Mouse (Mus musculus) CH12.LX (cell line): ENCODE measurements around the gene Kcnk7. TPM values are rescaled to one million over a fixed set of nuclear protein-coding genes. Genes with fewer than 3 reads are reported as not detected.

ENCODE experiments used
- DNase-seq: peaks from one replicate; pipeline ENCODE4 v3.0.0-alpha.2; 2013; ENCODE audit errors: extremely low read depth
- H3K27ac ChIP-seq: 2 replicates; pipeline ENCODE4 v1.5.1; 2012; ENCODE audit warnings: low read depth, mild to moderate bottlenecking, control low read depth, moderate library complexity; ENCODE audit not compliant: insufficient read depth
- H3K27me3 ChIP-seq: replicated peaks from 2 replicates; pipeline ENCODE3; 2012; ENCODE audit warnings: inconsistent platforms
- H3K36me3 ChIP-seq, 2 experiments: replicated peaks in 1 of 2; 2 replicates each; pipeline versions ENCODE3 to v1.6.1; 2012; ENCODE audit warnings: inconsistent platforms in 1 of 2, low read length in 1 of 2, mild to moderate bottlenecking in 1 of 2, mixed read lengths in 1 of 2, moderate library complexity in 1 of 2; ENCODE audit not compliant: control insufficient read depth in 1 of 2, insufficient read depth in 1 of 2
- H3K4me1 ChIP-seq, 2 experiments: 2 replicates each; pipeline ENCODE4 v1.6.1; 2012; ENCODE audit warnings: inconsistent platforms in 1 of 2, moderate library complexity in 1 of 2; ENCODE audit not compliant: insufficient read depth in 2 of 2, control insufficient read depth in 1 of 2
- H3K4me2 ChIP-seq: 2 replicates; pipeline ENCODE4 v1.6.1; 2012; ENCODE audit warnings: low read depth, mild to moderate bottlenecking, control low read depth; ENCODE audit not compliant: poor library complexity, insufficient read depth, severe bottlenecking
- H3K4me3 ChIP-seq, 3 experiments: fragments of 150-350 bp in 1 of 3; sonication (generic) in 1 of 3; replicated peaks in 1 of 3; 2 replicates each; pipeline versions ENCODE3 to v1.5.1; 2011 to 2012; ENCODE audit warnings: low read depth in 2 of 3, low read length in 2 of 3, mild to moderate bottlenecking in 2 of 3, moderate library complexity in 2 of 3, control low read depth in 1 of 3, improper control_type of control experiment in 1 of 3, inconsistent platforms in 1 of 3, mixed read lengths in 1 of 3; ENCODE audit not compliant: poor library complexity in 1 of 3
- H3K79me2 ChIP-seq: replicated peaks from 2 replicates; pipeline ENCODE4 v1.6.1; 2012; ENCODE audit warnings: mild to moderate bottlenecking, moderate library complexity; ENCODE audit not compliant: control insufficient read depth, poor library complexity, insufficient read depth, severe bottlenecking; ENCODE audit errors: extremely low read depth
- H3K9ac ChIP-seq: 2 replicates; pipeline ENCODE4 v1.6.1; 2012; ENCODE audit warnings: low read depth, mild to moderate bottlenecking, control low read depth, moderate library complexity; ENCODE audit not compliant: insufficient read depth
- H3K9me3 ChIP-seq: replicated peaks from 2 replicates; pipeline ENCODE3; 2012; ENCODE audit warnings: low read length, inconsistent platforms, mixed read lengths
- E2F4 ChIP-seq: IDR thresholded peaks from 2 replicates; pipeline ENCODE4 v1.6.1; 2011; ENCODE audit warnings: low read depth, low read length, improper control_type of control experiment; ENCODE audit not compliant: insufficient replicate concordance
- ELF1 ChIP-seq: IDR thresholded peaks from 2 replicates; pipeline ENCODE4 v1.6.1; 2014; ENCODE audit warnings: low read depth, mild to moderate bottlenecking, inconsistent platforms, low read length, improper control_type of control experiment
- GABPA ChIP-seq: IDR thresholded peaks from 2 replicates; pipeline ENCODE4 v1.6.1; 2012; ENCODE audit warnings: low read depth, low read length, improper control_type of control experiment, inconsistent platforms; ENCODE audit not compliant: insufficient replicate concordance
- IRF4 ChIP-seq: IDR thresholded peaks from 2 replicates; pipeline ENCODE4 v1.6.1; 2014; ENCODE audit warnings: low read depth, mild to moderate bottlenecking, inconsistent platforms, low read length, improper control_type of control experiment
- JUND ChIP-seq: conservative IDR thresholded peaks from 2 replicates; pipeline ENCODE4 v1.6.1; 2011; ENCODE audit warnings: low read depth, low read length, improper control_type of control experiment
- KAT2A ChIP-seq: IDR thresholded peaks from 2 replicates; pipeline ENCODE4 v1.6.1; 2012; ENCODE audit warnings: low read length, improper control_type of control experiment, inconsistent platforms; ENCODE audit not compliant: insufficient replicate concordance
- MAZ ChIP-seq: IDR thresholded peaks from 2 replicates; pipeline ENCODE4 v1.6.1; 2012; ENCODE audit warnings: low read depth, mild to moderate bottlenecking, inconsistent platforms, low read length, improper control_type of control experiment, moderate library complexity
- MXI1 ChIP-seq: IDR thresholded peaks from 2 replicates; pipeline ENCODE4 v1.6.1; 2011; ENCODE audit warnings: mild to moderate bottlenecking, low read depth, low read length, improper control_type of control experiment
- MYC ChIP-seq: IDR thresholded peaks from 2 replicates; pipeline ENCODE4 v1.6.1; 2011; ENCODE audit warnings: low read depth, mild to moderate bottlenecking, improper control_type of control experiment, low read length
- NELFE ChIP-seq: IDR thresholded peaks from 2 replicates; pipeline ENCODE4 v1.6.1; 2011; ENCODE audit warnings: low read depth, low read length, improper control_type of control experiment
- NRF1 ChIP-seq: IDR thresholded peaks from 2 replicates; pipeline ENCODE4 v1.6.1; 2014; ENCODE audit warnings: low read depth, mild to moderate bottlenecking, inconsistent platforms, low read length, improper control_type of control experiment, moderate library complexity
- PAX5 ChIP-seq: IDR thresholded peaks from 2 replicates; pipeline ENCODE4 v1.6.1; 2012; ENCODE audit warnings: low read length, inconsistent platforms, mixed read lengths
- RAD21 ChIP-seq: IDR thresholded peaks from 2 replicates; pipeline ENCODE4 v1.6.1; 2011; ENCODE audit warnings: low read depth, mild to moderate bottlenecking, low read length, improper control_type of control experiment, moderate library complexity
- SIN3A ChIP-seq: IDR thresholded peaks from 2 replicates; pipeline ENCODE4 v1.6.1; 2012; ENCODE audit warnings: low read length, improper control_type of control experiment, inconsistent platforms
- SMC3 ChIP-seq: IDR thresholded peaks from 2 replicates; pipeline ENCODE4 v1.6.1; 2011; ENCODE audit warnings: low read depth, low read length, improper control_type of control experiment
- USF1 ChIP-seq: IDR thresholded peaks from 2 replicates; pipeline ENCODE4 v1.6.1; 2014; ENCODE audit warnings: low read depth, mild to moderate bottlenecking, inconsistent platforms, low read length, improper control_type of control experiment
- ZC3H11A ChIP-seq: IDR thresholded peaks from 2 replicates; pipeline ENCODE4 v1.6.1; 2012; ENCODE audit warnings: low read depth, mild to moderate bottlenecking, inconsistent platforms, low read length, improper control_type of control experiment
- ZKSCAN1 ChIP-seq: IDR thresholded peaks from 2 replicates; pipeline ENCODE4 v1.6.1; 2012; ENCODE audit warnings: low read depth, inconsistent platforms, low read length, improper control_type of control experiment, borderline replicate concordance
- ZMIZ1 ChIP-seq: IDR thresholded peaks from 2 replicates; pipeline ENCODE4 v1.6.1; 2012; ENCODE audit warnings: low read depth, mild to moderate bottlenecking, inconsistent platforms, low read length, improper control_type of control experiment
- ZNF384 ChIP-seq: IDR thresholded peaks from 2 replicates; pipeline ENCODE4 v1.6.1; 2012; ENCODE audit warnings: low read depth, low read length, improper control_type of control experiment, inconsistent platforms
- dilution Hi-C: fragments of 300-500 bp; cut with MboI; formaldehyde crosslinking; loops from 2 replicates; pipeline ENCODE4 v1.14.3; 2020; ENCODE audit warnings: low sequenced_read_pairs; ENCODE audit not compliant: extremely low pct_unique_long_range_greater_than_20kb, extremely low pct_ligation_motif_present
- in situ Hi-C: fragments of 300-500 bp; cut with MboI; formaldehyde crosslinking; loops from 3 replicates; pipeline ENCODE4 v1.14.3; 2019; ENCODE audit warnings: low sequenced_read_pairs, low pct_ligation_motif_present, low pct_unique_long_range_greater_than_20kb, mixed read lengths
- polyA plus RNA-seq: library from polyadenylated mRNA; unstranded; fragments of >175 nt; gene quantifications from 2 replicates; pipeline ENCODE4 v1.2.1, GENCODE M21; 2012; ENCODE audit warnings: low read depth; ENCODE audit not compliant: insufficient read length
- total RNA-seq, 2 experiments: library from RNA; depleted of rRNA; stranded (reverse); fragments of 300-350 nt in 1 of 2; fragments of >200 nt in 1 of 2; gene quantifications; 2 replicates each; pipeline ENCODE4 v1.2.3; 2012 to 2014

Kcnk7 gene
- total and polyA plus RNA-seq, 3 experiments: 0.30 TPM; not detected in 2

GRCm38 (mm10) chr19:5725767-5726515, 21.8 kb downstream of the Kcnk7 start, which contains the start of gene Ehbp1l1 (continued):
- 0 out of 2 replicates have a peak, but pooled peaks have one; percentile 39 for TF ChIP-seq NELFE
- TF ChIP-seq, all 38 proteins: peak for 13

GRCm38 (mm10) chr19:5726961-5727578, 22.9 kb downstream of the Kcnk7 start:
- TF ChIP-seq MYC (no peak), ELF1 (no peak), JUND (no peak), E2F4 (no peak), ZNF384 (no peak), KAT2A (no peak), MAZ (no peak), PAX5 (no peak), RAD21 (no peak), GABPA (no peak), ZKSCAN1 (no peak), IRF4 (no peak), NELFE (no peak), ZC3H11A (no peak), SMC3 (no peak), NRF1 (no peak), MXI1 (no peak), ZMIZ1 (no peak), SIN3A (no peak), USF1 (no peak)
- in situ Hi-C loops: no loop called here
- peaks cover 21 to 62% of the 10 kb centered on the region in 2 experiments for H3K4me1 ChIP-seq
- dilution Hi-C loops: no loop called here
- H3K9ac ChIP-seq: peak overlapping the region; percentile 88; the same call in 1 of the 2 replicates
- H3K36me3 ChIP-seq: peaks cover 12 to 36% of the 10 kb centered on the region in 2 experiments
- peak overlapping the region; percentile 20 for H3K27ac ChIP-seq
- no peaks in the 10 kb centered on the region for H3K9me3 ChIP-seq
- peak overlapping the region; percentile 38 to 75 (median 41) for H3K4me3 ChIP-seq
- peak overlapping the region; percentile 57 for H3K4me2 ChIP-seq
- peak; percentile 68 for DNase-seq
- H3K79me2 ChIP-seq: peaks cover 26% of the 10 kb centered on the region
- no peaks in the 10 kb centered on the region for H3K27me3 ChIP-seq
